9 mouse cellular contexts compared by ENCODE assay signal in genomic region chr2:73925089-73925488, GRCm38 (mm10). TPM values are rescaled to one million over a fixed set of nuclear protein-coding genes. Genes with fewer than 3 reads are reported as not detected.
DNase-seq lines count a peak whose midpoint lies in the region; ATAC-seq and TF ChIP-seq lines count a peak whose summit lies in the region.
"Had no signal": no experiment of that assay in that cellular context is flagged by ENCODE, and none has a peak within 500 bp of the region (broad histone marks: within the 10 kb centered on the region; RNA-seq: fewer than 3 reads in every experiment).

No protein-coding gene starts in this region.

- peak; percentile 66 to 67 for DNase-seq in adrenal gland, adult 18-20 months (ENCODE audit: low spot score in 2 of 2)
- peak; percentile 90 for DNase-seq in cerebellum, adult 8-10 months
- DNase-seq in forebrain, postnatal 0 days = peak; percentile 96
- DNase-seq in left cerebral cortex, postnatal 10 days (ENCODE audit: extremely low spot score in 1 of 2, low spot score in 2 of 2) = peak; percentile 87 to 93
- DNase-seq in natural killer cell, adult 2 months (ENCODE audit: low spot score in 2 of 2) = no peak

- H3K27ac ChIP-seq in forebrain, postnatal 0 days (ENCODE audit: low read depth, low read length) = no peak overlapping the region
- H3K27ac ChIP-seq in intestine, postnatal 0 days (ENCODE audit: low read depth, low read length) = no peak overlapping the region
- no peak overlapping the region for H3K27ac ChIP-seq in midbrain, embryonic 12.5 days (replicated peaks)
- H3K27ac ChIP-seq in small intestine, adult 2 months (ENCODE audit: insufficient read depth, low read depth, low read length) = no peak overlapping the region
- H3K27ac ChIP-seq: heart, embryonic 13.5 days had no signal

- no peak for TF ChIP-seq POLR2A in small intestine, adult 2 months (IDR thresholded peaks at IDR 0.05; ENCODE audit: low read depth, low read length)

- H3K36me3 ChIP-seq in forebrain, postnatal 0 days (ENCODE audit: insufficient read depth) = no peaks in the 10 kb centered on the region
- no peaks in the 10 kb centered on the region for H3K36me3 ChIP-seq in intestine, postnatal 0 days (ENCODE audit: control insufficient read depth, insufficient read depth)
- no peaks in the 10 kb centered on the region for H3K36me3 ChIP-seq in midbrain, embryonic 12.5 days
- no peaks in the 10 kb centered on the region for H3K36me3 ChIP-seq in small intestine, adult 2 months (ENCODE audit: control insufficient read depth, insufficient read depth, low read length)
- H3K36me3 ChIP-seq: heart, embryonic 13.5 days had no signal

- no peaks in the 10 kb centered on the region for H3K9me3 ChIP-seq in forebrain, postnatal 0 days (ENCODE audit: low read length)
- 0 out of 2 replicates have a peak, but pooled peaks cover 2% of the 10 kb centered on the region for H3K9me3 ChIP-seq in intestine, postnatal 0 days (ENCODE audit: control insufficient read depth)
- H3K9me3 ChIP-seq in midbrain, embryonic 12.5 days = no peaks in the 10 kb centered on the region

- peak; percentile 81 for TF ChIP-seq CTCF in forebrain, postnatal 0 days (IDR thresholded peaks at IDR 0.05; ENCODE audit: low read depth)
- peak; percentile 70 for TF ChIP-seq CTCF in intestine, postnatal 0 days (IDR thresholded peaks at IDR 0.05; ENCODE audit: low read depth)
- peak; percentile 23; the same call in 1 of the 2 replicates for TF ChIP-seq CTCF in small intestine, adult 2 months (IDR thresholded peaks at IDR 0.05; ENCODE audit: extremely low read depth, insufficient read length, insufficient replicate concordance, low read depth, low read length)

- H3K27me3 ChIP-seq in forebrain, postnatal 0 days (ENCODE audit: insufficient read depth, low read length) = no peaks in the 10 kb centered on the region
- H3K27me3 ChIP-seq in intestine, postnatal 0 days (replicated peaks; ENCODE audit: control insufficient read depth, insufficient read depth, low read length) = no peaks in the 10 kb centered on the region
- H3K27me3 ChIP-seq in midbrain, embryonic 12.5 days = no peaks in the 10 kb centered on the region
- no peaks in the 10 kb centered on the region for H3K27me3 ChIP-seq in small intestine, adult 2 months (ENCODE audit: control insufficient read depth, insufficient read depth, low read length)
- H3K27me3 ChIP-seq: heart, embryonic 13.5 days had no signal

- ATAC-seq in forebrain, postnatal 0 days = peak; percentile 97
- no peak for ATAC-seq in intestine, postnatal 0 days
- 0 out of 2 replicates have a peak, but pooled peaks have one; percentile 52 for ATAC-seq in midbrain, embryonic 12.5 days (ENCODE audit: low FRiP score, low read depth)

- H3K4me1 ChIP-seq in forebrain, postnatal 0 days (ENCODE audit: insufficient read depth) = no peaks in the 10 kb centered on the region
- H3K4me1 ChIP-seq in intestine, postnatal 0 days (replicated peaks; ENCODE audit: control insufficient read depth, insufficient read depth, low read length) = no peaks in the 10 kb centered on the region
- H3K4me1 ChIP-seq in midbrain, embryonic 12.5 days = no peaks in the 10 kb centered on the region
- no peaks in the 10 kb centered on the region for H3K4me1 ChIP-seq in small intestine, adult 2 months (ENCODE audit: control insufficient read depth, insufficient read depth, insufficient read length, low read length)

- WGBS in forebrain, postnatal 0 days = 8% methylated on average over 5 of the region's 5 CpGs
- WGBS in intestine, postnatal 0 days = 21% methylated on average over 5 of the region's 5 CpGs
- 21% methylated on average over 5 of the region's 5 CpGs for WGBS in midbrain, embryonic 12.5 days
- whole genome bisulfite sequencing in small intestine, adult 2 months = 21% methylated on average over 5 of the region's 5 CpGs

- no peak overlapping the region for H3K4me2 ChIP-seq in forebrain, postnatal 0 days (ENCODE audit: low read depth)
- no peak overlapping the region for H3K4me2 ChIP-seq in intestine, postnatal 0 days (replicated peaks; ENCODE audit: low read depth)
- no peak overlapping the region for H3K4me2 ChIP-seq in midbrain, embryonic 12.5 days (replicated peaks)
- H3K4me2 ChIP-seq: heart, embryonic 13.5 days had no signal

- no peak overlapping the region for H3K9ac ChIP-seq in forebrain, postnatal 0 days
- no peak overlapping the region for H3K9ac ChIP-seq in intestine, postnatal 0 days (ENCODE audit: low read depth, low read length)
- H3K9ac ChIP-seq in midbrain, embryonic 12.5 days (replicated peaks) = no peak overlapping the region
- H3K9ac ChIP-seq: heart, embryonic 13.5 days had no signal

- no peak overlapping the region for H3K4me3 ChIP-seq in forebrain, postnatal 0 days (ENCODE audit: low read depth, low read length)
- H3K4me3 ChIP-seq in intestine, postnatal 0 days (ENCODE audit: low read depth, low read length) = no peak overlapping the region
- H3K4me3 ChIP-seq in midbrain, embryonic 12.5 days = no peak overlapping the region
- H3K4me3 ChIP-seq in small intestine, adult 2 months (ENCODE audit: low read depth, low read length) = no peak overlapping the region
- H3K4me3 ChIP-seq: heart, embryonic 13.5 days had no signal

- intact Hi-C loops in left cerebral cortex, postnatal 10 days (cut with DNase I) = loop anchor here (5.0 kb wide), 1 partner anchor 737 kb away; no protein-coding TSS in a partner anchor

RNA-seq across cellular contexts. Expression of gene Atp5g3, which starts 14.0 kb away (rescaled TPM):
- 100 to 1,000 TPM; 540 to 822 TPM for total RNA-seq in adrenal gland, adult 18-20 months (2021)
- total RNA-seq in forebrain, postnatal 0 days (2014; rRNA removed) = 301 and 309 TPM in 2 replicates
- 1,154 and 1,215 TPM in 2 replicates for polyA plus RNA-seq in forebrain, postnatal 0 days (2015; fragmentation: Nextera tagmentation; extraction: Ambion mirVana)
- polyA plus RNA-seq in intestine, postnatal 0 days (2015; fragmentation: Nextera tagmentation; extraction: Ambion mirVana) = 2,687 and 2,714 TPM in 2 replicates
- total RNA-seq in left cerebral cortex, postnatal 10 days (2021) = 100 to 1,000 TPM; 615 to 663 TPM
- 697 and 747 TPM in 2 replicates for polyA plus RNA-seq in midbrain, embryonic 12.5 days (2016; fragmentation: Nextera tagmentation; extraction: Ambion mirVana)
- polyA plus RNA-seq in small intestine, adult 2 months (2012; rRNA removed) = 672 and 1,043 TPM in 2 replicates

RNA-seq across cellular contexts. Expression of gene Atf2, which starts 32.6 kb away (rescaled TPM):
- 10 to 100 TPM; 73.4 to 74.3 TPM for total RNA-seq in adrenal gland, adult 18-20 months (2021)
- total RNA-seq in forebrain, postnatal 0 days (2014; rRNA removed) = 73.9 and 109 TPM in 2 replicates
- polyA plus RNA-seq in forebrain, postnatal 0 days (2015; fragmentation: Nextera tagmentation; extraction: Ambion mirVana) = 37.2 and 88.2 TPM in 2 replicates
- 24.2 and 25.7 TPM in 2 replicates for polyA plus RNA-seq in intestine, postnatal 0 days (2015; fragmentation: Nextera tagmentation; extraction: Ambion mirVana)
- 100 to 1,000 TPM; 146 to 151 TPM for total RNA-seq in left cerebral cortex, postnatal 10 days (2021)
- 102 and 115 TPM in 2 replicates for polyA plus RNA-seq in midbrain, embryonic 12.5 days (2016; fragmentation: Nextera tagmentation; extraction: Ambion mirVana)
- 3.7 and 6.6 TPM in 2 replicates for polyA plus RNA-seq in small intestine, adult 2 months (2012; rRNA removed)

Comparison
In these comparisons a context has a peak if more than half of its experiments do, and no peak if none do; other contexts are left out.
1. DNase-seq: peak in adrenal gland, adult 18-20 months (2 of 2), cerebellum, adult 8-10 months (single experiment), forebrain, postnatal 0 days (single experiment) and left cerebral cortex, postnatal 10 days (2 of 2); none in natural killer cell, adult 2 months (0 of 2).
2. CTCF ChIP-seq: peak in every context shown above with its lines; median percentile 81 in forebrain, postnatal 0 days; 70 in intestine, postnatal 0 days; 23 in small intestine, adult 2 months.